Mouse (Mus musculus) heart, embryonic 16.5 days (tissue): ENCODE results near the gene Btbd10. TPM values are rescaled to one million over a fixed set of nuclear protein-coding genes. Genes with fewer than 3 reads are reported as not detected.
A peak's percentile ranks its signal among the peaks of the same experiment; 100 is the strongest.

Experiments
- ATAC-seq: fragments of 200-750 bp; cut with Nextera tagmentation; replicated peaks from 2 replicates; pipeline ENCODE4 v1.8.0; 2017; ENCODE audit warnings: moderate number of reproducible peaks; ENCODE audit not compliant: insufficient read depth, low FRiP score; ENCODE audit errors: extremely low read depth
- H3K27ac ChIP-seq: fragments of 300-500 bp; sonication (generic); 2 replicates; pipeline ENCODE4 v1.5.1; 2014; ENCODE audit warnings: mild to moderate bottlenecking, low read length, control low read depth, moderate library complexity
- H3K27me3 ChIP-seq: fragments of 300-500 bp; sonication (generic); 2 replicates; pipeline ENCODE4 v1.6.1; 2014; ENCODE audit warnings: low read length, mixed read lengths; ENCODE audit not compliant: control insufficient read depth, insufficient read depth
- H3K36me3 ChIP-seq: fragments of 300-500 bp; sonication (generic); 2 replicates; pipeline ENCODE4 v1.6.1; 2014; ENCODE audit not compliant: control insufficient read depth, insufficient read depth
- H3K4me1 ChIP-seq: fragments of 300-500 bp; sonication (generic); 2 replicates; pipeline ENCODE4 v1.6.1; 2014; ENCODE audit warnings: low read length, mixed read lengths; ENCODE audit not compliant: control insufficient read depth, insufficient read depth
- H3K4me2 ChIP-seq: fragments of 300-500 bp; sonication (generic); 2 replicates; pipeline ENCODE4 v1.6.1; 2014; ENCODE audit warnings: low read depth, mild to moderate bottlenecking, control low read depth, low read length
- H3K4me3 ChIP-seq: fragments of 300-500 bp; sonication (generic); 2 replicates; pipeline ENCODE4 v1.5.1; 2014; ENCODE audit warnings: mild to moderate bottlenecking, control low read depth, low read length
- H3K9ac ChIP-seq: fragments of 300-500 bp; sonication (generic); 2 replicates; pipeline ENCODE4 v1.6.1; 2014; ENCODE audit warnings: low read length, control low read depth
- H3K9me3 ChIP-seq: fragments of 300-500 bp; sonication (generic); replicated peaks from 2 replicates; pipeline ENCODE4 v1.6.1; 2016; ENCODE audit warnings: low read length; ENCODE audit not compliant: control insufficient read depth
- WGBS: fragments of 180-500 bp; shearing (Covaris S2); extraction: QIAGEN DNeasy Blood & Tissue Kit; methylation state at CpG from one replicate; pipeline ENCODE4 v1.1.7; 2014; 5-methylcytosine and 5-hydroxymethylcytosine counted together
- polyA plus RNA-seq: library from polyadenylated mRNA; unstranded; fragments of >200 nt; fragmentation: Nextera tagmentation; extraction: Ambion mirVana; gene quantifications from 2 replicates; pipeline ENCODE4 v1.2.1, GENCODE M21; 2015

Btbd10 gene
- 22.5 and 24.3 TPM in 2 replicates for polyA plus RNA-seq

- Histone ChIP-seq H3K4me2 (peak within 1 kb of the TSS; percentile 97), H3K9me3 (no peaks in the 10 kb centered on the region), H3K36me3 (no peaks in the 10 kb centered on the region), H3K9ac (peak within 1 kb of the TSS; percentile 96), H3K4me3 (peak within 1 kb of the TSS; percentile 98), H3K4me1 (peaks cover 10% of the 10 kb centered on the region), H3K27ac (peak within 1 kb of the TSS; percentile 94), H3K27me3 (no peaks in the 10 kb centered on the region)
- ATAC-seq = peak; percentile 98
- under 1% methylated on average over 62 of the region's 64 CpGs for WGBS
These were observed at the start of gene Btbd10 for GRCm38 (mm10) chr7:113368746-113369619. Btbd10 (minus strand) TSS chr7:113369392.

- 91% methylated on average over 1 of the region's 1 CpGs for WGBS
- Histone ChIP-seq H3K9me3 (no peaks in the 10 kb centered on the region), H3K4me1 (peaks cover 5% of the 10 kb centered on the region), H3K27me3 (no peaks in the 10 kb centered on the region), H3K36me3 (no peaks in the 10 kb centered on the region), H3K9ac (no peak overlapping the region), H3K27ac (no peak overlapping the region), H3K4me2 (no peak overlapping the region), H3K4me3 (no peak overlapping the region)
- no peak for ATAC-seq
These were observed 47.3 kb upstream of the Btbd10 start for GRCm38 (mm10) chr7:113416536-113416935.

- no peaks in the 10 kb centered on the region for H3K27me3 ChIP-seq
- H3K36me3 ChIP-seq = no peaks in the 10 kb centered on the region
- no peak overlapping the region for H3K9ac ChIP-seq
- H3K4me2 ChIP-seq = no peak overlapping the region
- no peak overlapping the region for H3K4me3 ChIP-seq
- ATAC-seq = no peak
- 87% methylated on average over 3 of the region's 3 CpGs for WGBS
- H3K9me3 ChIP-seq = no peaks in the 10 kb centered on the region
- no peak overlapping the region for H3K27ac ChIP-seq
- peaks cover 5% of the 10 kb centered on the region for H3K4me1 ChIP-seq
These were observed 46.1 kb upstream of the Btbd10 start for GRCm38 (mm10) chr7:113415256-113415655.

DNA sequence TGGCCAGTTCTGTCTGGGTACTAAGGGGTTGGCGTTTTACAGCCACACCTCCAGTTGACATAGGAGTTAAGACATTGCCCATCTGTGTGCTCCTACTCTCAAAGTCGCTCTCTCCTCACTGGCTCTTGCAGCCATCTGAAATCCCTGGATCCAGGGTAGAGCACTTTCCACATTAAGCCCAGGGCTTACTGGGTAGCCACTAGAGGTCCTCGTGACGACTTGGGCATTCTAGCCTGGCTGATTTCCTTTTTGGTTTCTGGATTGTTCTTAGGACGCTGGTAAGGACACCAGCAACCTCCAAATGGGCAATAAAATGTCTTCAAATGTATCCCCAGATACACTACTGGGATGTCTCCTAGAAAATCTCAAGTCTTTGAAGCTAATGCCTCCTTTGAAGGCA lies 39.5 kb upstream of the Btbd10 start:
- H3K4me3 ChIP-seq = no peak overlapping the region
- no peaks in the 10 kb centered on the region for H3K27me3 ChIP-seq
- H3K36me3 ChIP-seq = no peaks in the 10 kb centered on the region
- H3K4me2 ChIP-seq = no peak overlapping the region
- 49% methylated on average over 5 of the region's 5 CpGs for WGBS
- H3K4me1 ChIP-seq = no peaks in the 10 kb centered on the region
- ATAC-seq = no peak
- H3K9ac ChIP-seq = no peak overlapping the region
- no peaks in the 10 kb centered on the region for H3K9me3 ChIP-seq
- H3K27ac ChIP-seq = no peak overlapping the region

- Histone ChIP-seq H3K4me3 (no peak overlapping the region), H3K36me3 (no peaks in the 10 kb centered on the region), H3K9me3 (no peaks in the 10 kb centered on the region), H3K27me3 (no peaks in the 10 kb centered on the region), H3K9ac (no peak overlapping the region), H3K4me1 (no peaks in the 10 kb centered on the region), H3K4me2 (no peak overlapping the region), H3K27ac (no peak overlapping the region)
- no peak for ATAC-seq
These were observed 28.9 kb upstream of the Btbd10 start for GRCm38 (mm10) chr7:113398083-113398482.

- Histone ChIP-seq H3K27me3 (no peaks in the 10 kb centered on the region), H3K4me2 (no peak overlapping the region), H3K4me3 (no peak overlapping the region), H3K36me3 (no peaks in the 10 kb centered on the region), H3K9me3 (no peaks in the 10 kb centered on the region), H3K27ac (no peak overlapping the region), H3K4me1 (no peaks in the 10 kb centered on the region), H3K9ac (no peak overlapping the region)
- no peak for ATAC-seq
- 74% methylated on average over 4 of the region's 4 CpGs for WGBS
These were observed 27.5 kb upstream of the Btbd10 start for GRCm38 (mm10) chr7:113396661-113397060.

DNA sequence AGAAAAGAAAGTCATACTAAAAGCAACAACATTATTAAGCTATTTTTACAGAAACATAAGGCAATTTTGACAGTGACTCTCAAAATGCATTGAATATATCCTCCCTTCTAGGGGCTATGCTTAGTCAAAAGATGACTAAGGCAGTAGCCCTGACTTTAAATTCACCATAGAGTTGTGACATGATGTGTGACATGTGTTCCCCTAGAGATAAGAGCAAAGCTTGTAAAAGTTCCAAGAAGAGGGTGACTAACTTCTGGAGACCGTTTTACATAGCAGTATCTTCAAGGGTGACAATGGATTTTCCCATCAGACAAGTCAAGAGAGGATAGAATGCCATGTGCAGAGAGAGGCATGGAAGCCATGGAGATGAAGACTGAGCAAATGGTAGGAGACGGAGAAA lies 22.4 kb upstream of the Btbd10 start:
- Histone ChIP-seq H3K27me3 (no peaks in the 10 kb centered on the region), H3K9ac (no peak overlapping the region), H3K4me3 (no peak overlapping the region), H3K4me2 (no peak overlapping the region), H3K9me3 (no peaks in the 10 kb centered on the region), H3K27ac (no peak overlapping the region), H3K4me1 (no peaks in the 10 kb centered on the region), H3K36me3 (no peaks in the 10 kb centered on the region)
- ATAC-seq = no peak
- WGBS = 57% methylated on average over 2 of the region's 2 CpGs

DNA sequence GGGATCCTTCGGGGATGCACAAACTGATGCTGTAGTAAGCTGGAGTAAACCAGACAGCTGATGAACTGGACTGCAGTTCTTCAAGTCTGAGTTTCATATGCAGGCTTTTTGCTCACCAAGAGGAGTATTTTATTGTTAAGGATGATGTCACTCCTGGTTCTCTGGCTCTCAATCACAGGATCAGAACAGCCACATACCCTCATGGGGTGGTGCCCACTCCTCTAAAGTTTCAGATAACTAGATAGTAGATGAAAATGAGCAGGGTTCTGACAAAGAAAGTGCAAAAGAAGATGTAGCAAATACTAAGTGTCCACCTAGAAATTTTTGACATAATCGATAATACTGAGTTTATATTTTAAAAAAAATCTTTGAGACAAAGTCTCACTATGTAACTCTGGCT lies 19.3 kb upstream of the Btbd10 start, which contains the start of gene Pth:
Pth (minus strand) TSS at position 101 of the 400 bp plus-strand sequence.
- H3K4me3 ChIP-seq = no peak within 1 kb of the TSS
- no peak within 1 kb of the TSS for H3K4me2 ChIP-seq
- no peak for ATAC-seq
- H3K27ac ChIP-seq = no peak within 1 kb of the TSS
- H3K36me3 ChIP-seq = no peaks in the 10 kb centered on the region
- no peaks in the 10 kb centered on the region for H3K4me1 ChIP-seq
- no peaks in the 10 kb centered on the region for H3K9me3 ChIP-seq
- 82% methylated on average over 2 of the region's 2 CpGs for WGBS
- no peak within 1 kb of the TSS for H3K9ac ChIP-seq
- H3K27me3 ChIP-seq = no peaks in the 10 kb centered on the region

DNA sequence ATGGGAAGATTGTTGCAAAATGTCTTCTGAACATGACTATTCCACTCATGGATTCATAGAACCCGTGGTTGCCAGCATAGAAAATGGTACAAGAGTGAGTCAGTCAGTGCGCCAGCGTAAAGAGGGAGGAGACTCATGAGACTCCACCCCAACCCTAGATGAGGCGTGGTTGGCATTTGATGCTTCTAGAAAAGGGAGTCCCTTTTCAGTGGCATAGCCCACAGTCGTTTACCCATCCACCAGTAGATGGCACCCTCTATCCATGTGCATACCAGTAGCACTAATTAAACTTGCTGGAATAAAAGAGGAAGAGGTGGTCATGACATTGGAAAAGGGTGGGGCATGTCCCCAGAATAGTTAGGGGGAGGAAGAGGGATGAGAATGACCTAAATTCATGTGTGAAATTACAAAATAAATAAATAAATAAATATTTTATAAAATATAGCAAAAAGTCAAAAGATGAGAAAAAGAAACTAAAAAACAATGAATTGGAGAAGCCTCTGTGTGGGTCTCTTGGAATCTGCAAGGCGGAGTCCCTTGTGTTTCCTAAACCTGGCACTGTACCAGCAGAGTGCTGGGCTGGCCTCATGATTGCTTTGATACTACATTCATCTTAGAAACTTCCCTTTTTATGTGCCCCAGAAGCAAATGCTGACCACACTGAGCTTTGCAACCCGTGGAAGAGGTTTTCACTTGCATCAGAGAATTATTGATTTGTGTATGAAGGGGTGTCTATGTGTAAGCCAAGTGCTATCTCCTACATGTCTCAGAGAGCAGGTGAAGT lies 8.9 kb upstream of the Btbd10 start:
- ATAC-seq = peak; percentile 69
- no peak overlapping the region for H3K9ac ChIP-seq
- H3K27me3 ChIP-seq = no peaks in the 10 kb centered on the region
- H3K27ac ChIP-seq = no peak overlapping the region
- H3K4me1 ChIP-seq = no peaks in the 10 kb centered on the region
- 26% methylated on average over 7 of the region's 7 CpGs for WGBS
- no peak overlapping the region for H3K4me2 ChIP-seq
- H3K36me3 ChIP-seq = no peaks in the 10 kb centered on the region
- H3K9me3 ChIP-seq = no peaks in the 10 kb centered on the region
- no peak overlapping the region for H3K4me3 ChIP-seq
